ENCODE assay signal across 20 mouse cellular contexts in genomic region chr11:106759028-106759427, GRCm38 (mm10). TPM values are rescaled to one million over a fixed set of nuclear protein-coding genes. Genes with fewer than 3 reads are reported as not detected.
DNase-seq lines count a peak whose midpoint lies in the region; ATAC-seq and TF ChIP-seq lines count a peak whose summit lies in the region.
"Had no signal": no experiment of that assay in that cellular context is flagged by ENCODE, and none has a peak within 500 bp of the region (broad histone marks: within the 10 kb centered on the region; RNA-seq: fewer than 3 reads in every experiment).

No protein-coding gene starts in this region.

- peaks cover 20% of the 10 kb centered on the region for H3K4me1 ChIP-seq in stomach, embryonic 16.5 days (ENCODE audit: control insufficient read depth, insufficient read depth, low read length)
- H3K4me1 ChIP-seq in stomach, postnatal 0 days (replicated peaks; ENCODE audit: control insufficient read depth, insufficient read depth), result no peaks in the 10 kb centered on the region; the same call in 1 of the 2 replicates
- H3K4me1 ChIP-seq: forebrain, embryonic 13.5 days; hindbrain, embryonic 15.5 days had no signal

- no peak for TF ChIP-seq EP300 in stomach, postnatal 0 days (optimal IDR thresholded peaks at IDR 0.05)

- DNase-seq in layer of hippocampus, adult 9-11 months, result peak; percentile 54
- no peak for DNase-seq in layer of hippocampus, adult 18-20 months (ENCODE audit: low spot score in 2 of 2)
- DNase-seq in stomach, postnatal 0 days (ENCODE audit: low spot score), result no peak
- DNase-seq in yolk sac, embryonic 10.5 days (ENCODE audit: low spot score), result no peak
- DNase-seq in gastrocnemius, adult 8-10 months (ENCODE audit: low spot score in 2 of 2), result no peak
- no peak for DNase-seq in gastrocnemius, postnatal 10 days
- DNase-seq: adrenal gland, postnatal 10 days; cerebellum, postnatal 10 days; heart, postnatal 14 days; kidney, postnatal 25 days; right cerebral cortex, adult 18-20 months; thymus, adult 2 months had no signal

- H3K27me3 ChIP-seq in stomach, embryonic 16.5 days (ENCODE audit: control insufficient read depth, insufficient read depth, low read length), result no peaks in the 10 kb centered on the region
- H3K27me3 ChIP-seq in stomach, postnatal 0 days (ENCODE audit: control insufficient read depth, insufficient read depth, low read length), result no peaks in the 10 kb centered on the region
- H3K27me3 ChIP-seq: forebrain, embryonic 13.5 days; hindbrain, embryonic 15.5 days had no signal

- no peak for TF ChIP-seq CTCF in stomach, postnatal 0 days (IDR thresholded peaks at IDR 0.05; ENCODE audit: low read depth)

- 0 out of 2 replicates have a peak overlapping the region, but pooled peaks have one; percentile 23 for H3K27ac ChIP-seq in stomach, embryonic 16.5 days (ENCODE audit: low read length)
- no peak overlapping the region for H3K27ac ChIP-seq in stomach, postnatal 0 days (replicated peaks)
- H3K27ac ChIP-seq: forebrain, embryonic 13.5 days; hindbrain, embryonic 15.5 days; liver, embryonic 14.5 days; midbrain, embryonic 10.5 days had no signal

- H3K9me3 ChIP-seq in stomach, embryonic 16.5 days (replicated peaks; ENCODE audit: control insufficient read depth, low read length), result no peaks in the 10 kb centered on the region
- no peaks in the 10 kb centered on the region for H3K9me3 ChIP-seq in stomach, postnatal 0 days (ENCODE audit: control insufficient read depth, low read length)
- H3K9me3 ChIP-seq: forebrain, embryonic 13.5 days; hindbrain, embryonic 15.5 days; midbrain, embryonic 10.5 days had no signal

- ATAC-seq in stomach, embryonic 16.5 days (ENCODE audit: insufficient read depth, low FRiP score), result no peak
- no peak for ATAC-seq in stomach, postnatal 0 days (ENCODE audit: low FRiP score, low TSS enrichment)
- ATAC-seq in megakaryocyte, adult 5-6 weeks (ENCODE audit: poor library complexity, severe bottlenecking), result peak; percentile 80
- ATAC-seq: forebrain, embryonic 13.5 days; intestine, postnatal 0 days had no signal

- H3K36me3 ChIP-seq in stomach, embryonic 16.5 days (ENCODE audit: control insufficient read depth, insufficient read depth, low read length), result no peaks in the 10 kb centered on the region
- no peaks in the 10 kb centered on the region for H3K36me3 ChIP-seq in stomach, postnatal 0 days (ENCODE audit: control insufficient read depth, insufficient read depth, low read length)
- H3K36me3 ChIP-seq: hindbrain, embryonic 15.5 days had no signal

- no peak overlapping the region for H3K9ac ChIP-seq in stomach, embryonic 16.5 days (ENCODE audit: low read length)
- no peak overlapping the region for H3K9ac ChIP-seq in stomach, postnatal 0 days (ENCODE audit: low read length)
- H3K9ac ChIP-seq: forebrain, embryonic 13.5 days; hindbrain, embryonic 15.5 days; liver, embryonic 14.5 days had no signal

- WGBS in stomach, embryonic 16.5 days, result 86% methylated on average over 3 of the region's 3 CpGs
- whole genome bisulfite sequencing in stomach, postnatal 0 days, result 93% methylated on average over 3 of the region's 3 CpGs

- no peak overlapping the region for H3K4me3 ChIP-seq in stomach, embryonic 16.5 days (replicated peaks; ENCODE audit: low read length)
- no peak overlapping the region for H3K4me3 ChIP-seq in stomach, postnatal 0 days (ENCODE audit: low read depth, low read length)
- H3K4me3 ChIP-seq: forebrain, embryonic 13.5 days; hindbrain, embryonic 15.5 days; midbrain, embryonic 10.5 days had no signal

- H3K4me2 ChIP-seq in stomach, embryonic 16.5 days (ENCODE audit: low read depth, low read length), result no peak overlapping the region
- no peak overlapping the region for H3K4me2 ChIP-seq in stomach, postnatal 0 days (replicated peaks; ENCODE audit: low read depth)
- H3K4me2 ChIP-seq: forebrain, embryonic 13.5 days; hindbrain, embryonic 15.5 days had no signal

RNA-seq across cellular contexts. Expression of gene Milr1, which starts 8.0 kb away (rescaled TPM):
- total RNA-seq in layer of hippocampus, adult 18-20 months (2021), result under 1 TPM in 1 of 2 experiments, not detected in 1; 0.20 TPM
- 3.1 TPM in 2 replicates for polyA plus RNA-seq in stomach, embryonic 16.5 days (2015; fragmentation: Nextera tagmentation; extraction: Ambion mirVana)
- polyA plus RNA-seq in stomach, postnatal 0 days (2015; fragmentation: Nextera tagmentation; extraction: Ambion mirVana), result 2.2 and 2.8 TPM in 2 replicates
- 195 and 212 TPM in 2 replicates for total RNA-seq in megakaryocyte, adult 5-6 weeks (2015)
- 204 and 237 TPM in 2 replicates for total RNA-seq in megakaryocyte, adult 5-6 weeks (2017)
- under 1 TPM in 1 of 4 experiments, not detected in 3; 0.40 TPM for total RNA-seq in gastrocnemius, adult 8-10 months (2022)
- total RNA-seq in gastrocnemius, postnatal 10 days (2021), result 1 to 10 TPM; 1.0 to 1.2 TPM
- total RNA-seq: layer of hippocampus, postnatal 14 days had no signal

RNA-seq across cellular contexts. Expression of gene Pecam1, which starts 8.6 kb away (rescaled TPM):
- 10 to 100 TPM; 14.3 to 15.8 TPM for total RNA-seq in layer of hippocampus, adult 18-20 months (2021)
- 51.7 and 55.0 TPM in 2 replicates for polyA plus RNA-seq in stomach, embryonic 16.5 days (2015; fragmentation: Nextera tagmentation; extraction: Ambion mirVana)
- 20.2 and 20.4 TPM in 2 replicates for polyA plus RNA-seq in stomach, postnatal 0 days (2015; fragmentation: Nextera tagmentation; extraction: Ambion mirVana)
- total RNA-seq in megakaryocyte, adult 5-6 weeks (2015), result 25.0 and 26.2 TPM in 2 replicates
- total RNA-seq in megakaryocyte, adult 5-6 weeks (2017), result 22.6 and 24.4 TPM in 2 replicates
- 10 to 100 TPM; 25.4 to 30.9 (median 26.7) TPM for total RNA-seq in gastrocnemius, adult 8-10 months (2022)
- 100 to 1,000 TPM; 104 to 118 TPM for total RNA-seq in gastrocnemius, postnatal 10 days (2021)

RNA-seq across cellular contexts. Expression of gene Polg2, which starts 20.3 kb away (rescaled TPM):
- total RNA-seq in layer of hippocampus, adult 18-20 months (2021), result 1 to 10 TPM; 4.0 to 4.9 TPM
- 10.5 and 11.7 TPM in 2 replicates for polyA plus RNA-seq in stomach, embryonic 16.5 days (2015; fragmentation: Nextera tagmentation; extraction: Ambion mirVana)
- polyA plus RNA-seq in stomach, postnatal 0 days (2015; fragmentation: Nextera tagmentation; extraction: Ambion mirVana), result 8.9 and 10.3 TPM in 2 replicates
- 11.6 and 13.3 TPM in 2 replicates for total RNA-seq in megakaryocyte, adult 5-6 weeks (2015)
- total RNA-seq in megakaryocyte, adult 5-6 weeks (2017), result 7.8 and 11.1 TPM in 2 replicates
- 1 to 10 TPM; 2.3 to 3.5 (median 3.0) TPM for total RNA-seq in gastrocnemius, adult 8-10 months (2022)
- total RNA-seq in gastrocnemius, postnatal 10 days (2021), result 1 to 10 TPM; 4.9 to 5.2 TPM

RNA-seq across cellular contexts. Expression of gene Ddx5, which starts 30.0 kb away (rescaled TPM):
- 100 to 1,000 TPM; 768 to 775 TPM for total RNA-seq in layer of hippocampus, adult 18-20 months (2021)
- 304 and 316 TPM in 2 replicates for polyA plus RNA-seq in stomach, embryonic 16.5 days (2015; fragmentation: Nextera tagmentation; extraction: Ambion mirVana)
- 175 and 178 TPM in 2 replicates for polyA plus RNA-seq in stomach, postnatal 0 days (2015; fragmentation: Nextera tagmentation; extraction: Ambion mirVana)
- total RNA-seq in megakaryocyte, adult 5-6 weeks (2015), result 755 and 789 TPM in 2 replicates
- total RNA-seq in megakaryocyte, adult 5-6 weeks (2017), result 996 and 1,155 TPM in 2 replicates
- 100 to 1,000 TPM; 190 to 257 (median 232) TPM for total RNA-seq in gastrocnemius, adult 8-10 months (2022)
- 100 to 1,000 TPM; 281 to 345 TPM for total RNA-seq in gastrocnemius, postnatal 10 days (2021)

RNA-seq across cellular contexts. Expression of gene Cep95, which starts 30.0 kb away (rescaled TPM):
- total RNA-seq in layer of hippocampus, adult 18-20 months (2021), result 10 to 100 TPM; 10.3 to 10.7 TPM
- polyA plus RNA-seq in stomach, embryonic 16.5 days (2015; fragmentation: Nextera tagmentation; extraction: Ambion mirVana), result 18.8 and 20.4 TPM in 2 replicates
- polyA plus RNA-seq in stomach, postnatal 0 days (2015; fragmentation: Nextera tagmentation; extraction: Ambion mirVana), result 4.9 and 5.7 TPM in 2 replicates
- 15.8 and 16.5 TPM in 2 replicates for total RNA-seq in megakaryocyte, adult 5-6 weeks (2015)
- 12.2 and 18.6 TPM in 2 replicates for total RNA-seq in megakaryocyte, adult 5-6 weeks (2017)
- 1 to 10 TPM; 2.5 to 5.0 (median 3.4) TPM for total RNA-seq in gastrocnemius, adult 8-10 months (2022)
- total RNA-seq in gastrocnemius, postnatal 10 days (2021), result 1 to 10 TPM; 5.5 to 8.7 TPM

Comparison
In these comparisons a context has a peak if more than half of its experiments do, and no peak if none do; other contexts are left out.
1. RNA of gene Milr1, which starts 8.0 kb away (total RNA-seq): 195 to 237 TPM in megakaryocyte, adult 5-6 weeks; 1.0 to 1.2 TPM in gastrocnemius, postnatal 10 days, 0.20 TPM in layer of hippocampus, adult 18-20 months and 0.40 TPM in gastrocnemius, adult 8-10 months; every median in the first group is over 10 times any median in the second.